Mouse (Mus musculus) activated CD4-positive, CD25-positive, alpha-beta regulatory T cell, adult 4 months (primary cell): Measurements from ENCODE around the gene Hist1h1c. TPM values are rescaled to one million over a fixed set of nuclear protein-coding genes. Genes with fewer than 3 reads are reported as not detected.
"Not testable (repeated sequence)": the region's sequence is repeated elsewhere in the genome, so short reads cannot be mapped to it uniquely, and the experiment has no call there.

ENCODE experiments used
- ATAC-seq: one replicate; pipeline ENCODE4 v1.8.0; 2017
- polyA plus RNA-seq, 2 experiments: library from polyadenylated mRNA; unstranded; fragments of 100-300 nt; shearing (Covaris generic); gene quantifications; one replicate each; pipeline ENCODE4 v1.2.1; 2017

The Hist1h1c gene
- polyA plus RNA-seq, 2 experiments from 2014 or later, result 5.3 to 15.2 TPM

- ATAC-seq, result peak; percentile 68
These were observed 23.5 kb downstream of the Hist1h1c start, which contains the start of gene Hist1h3a for GRCm38 (mm10) chr13:23761871-23762821. Hist1h3a (minus strand) TSS chr13:23762386.

DNA sequence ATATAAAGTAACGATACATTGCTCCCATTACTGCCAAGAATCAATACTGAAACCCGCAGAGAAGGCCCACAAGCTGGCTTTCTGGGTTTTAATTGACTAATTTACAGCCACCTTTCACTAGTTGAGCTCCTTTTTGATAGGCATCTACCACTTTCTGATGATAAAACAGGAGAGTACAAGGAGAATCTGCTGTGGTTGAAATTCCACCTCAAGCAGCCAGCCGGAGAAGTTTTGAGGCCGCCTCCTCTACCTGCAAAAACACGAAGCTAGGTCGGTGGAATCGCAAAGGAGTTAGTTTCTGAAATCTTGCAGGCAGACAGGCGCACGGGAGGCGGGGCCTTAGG is 24.6 kb downstream of the Hist1h1c start:
- ATAC-seq, result no peak

DNA sequence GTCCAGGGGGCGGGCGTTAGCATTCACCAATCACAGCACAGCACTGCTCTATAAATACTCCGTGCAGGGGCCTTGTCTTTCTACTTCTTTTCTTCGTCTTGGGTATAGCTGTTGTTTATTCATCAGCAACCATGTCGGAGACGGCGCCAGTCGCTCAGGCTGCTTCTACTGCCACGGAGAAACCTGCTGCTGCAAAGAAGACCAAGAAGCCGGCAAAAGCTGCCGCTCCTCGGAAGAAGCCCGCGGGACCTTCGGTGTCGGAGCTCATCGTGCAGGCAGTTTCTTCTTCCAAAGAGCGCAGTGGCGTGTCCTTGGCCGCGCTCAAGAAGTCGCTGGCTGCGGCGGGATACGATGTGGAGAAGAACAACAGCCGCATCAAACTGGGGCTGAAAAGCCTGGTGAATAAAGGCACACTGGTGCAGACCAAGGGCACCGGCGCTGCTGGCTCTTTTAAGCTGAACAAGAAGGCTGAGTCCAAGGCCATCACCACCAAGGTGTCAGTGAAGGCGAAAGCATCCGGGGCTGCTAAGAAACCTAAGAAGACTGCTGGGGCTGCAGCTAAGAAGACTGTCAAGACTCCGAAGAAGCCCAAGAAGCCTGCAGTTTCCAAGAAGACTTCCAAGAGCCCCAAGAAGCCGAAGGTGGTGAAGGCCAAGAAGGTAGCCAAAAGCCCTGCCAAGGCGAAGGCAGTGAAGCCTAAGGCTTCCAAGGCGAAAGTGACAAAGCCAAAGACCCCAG is 25.1 kb downstream of the Hist1h1c start, which contains the start of gene Hist1h1a:
Gene Hist1h1a (plus strand): TSS at position 81 of the 738 bp plus-strand sequence.
- peak; percentile 37 for ATAC-seq

GRCm38 (mm10) chr13:23764324-23765171 is 25.9 kb downstream of the Hist1h1c start:
- no peak for ATAC-seq

DNA sequence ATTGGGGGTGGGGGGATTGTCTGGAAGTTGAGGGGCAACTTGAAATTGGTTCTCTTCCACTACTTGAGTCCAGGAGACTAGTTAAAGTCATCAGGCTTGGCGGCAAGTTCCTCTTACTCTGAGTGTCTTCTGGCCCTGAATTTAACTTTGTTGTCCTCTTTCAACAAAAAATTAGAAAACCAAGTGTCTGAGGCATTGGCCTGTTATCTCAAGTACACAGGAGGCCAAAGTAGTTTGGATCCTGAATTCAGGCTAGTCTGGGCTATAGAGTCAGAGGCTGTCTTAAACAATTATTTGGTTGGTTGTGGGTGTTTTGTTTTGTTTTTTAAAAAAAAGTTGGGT is 26.5 kb downstream of the Hist1h1c start:
- ATAC-seq, result no peak

DNA sequence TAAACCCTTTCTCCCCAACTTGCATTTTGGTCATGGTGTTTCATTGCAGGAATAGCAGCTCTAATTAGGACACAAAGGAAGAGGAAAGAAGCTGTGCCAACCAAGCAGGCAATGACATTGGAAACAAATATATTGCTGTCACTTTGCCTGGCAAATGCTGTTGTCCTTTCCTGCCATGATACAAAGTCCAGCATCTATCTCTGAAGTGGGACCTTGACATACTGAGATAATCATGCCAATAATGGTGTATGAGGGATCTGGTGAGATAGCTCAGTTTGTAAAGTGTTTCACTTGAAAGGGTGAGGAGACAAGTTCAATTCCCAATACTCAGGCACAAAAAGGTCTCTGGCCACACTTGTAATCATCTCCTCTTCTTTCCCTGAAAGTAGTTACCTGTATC is 28.2 kb downstream of the Hist1h1c start:
- no peak for ATAC-seq

- ATAC-seq, result no peak
These were observed 30.3 kb downstream of the Hist1h1c start for GRCm38 (mm10) chr13:23768834-23769397.

GRCm38 (mm10) chr13:23769613-23770012 is 31.0 kb downstream of the Hist1h1c start, which contains the start of gene Trim38:
Trim38 (plus strand) TSS chr13:23769913.
- not testable (repeated sequence) for ATAC-seq

- ATAC-seq, result no peak
These were observed 34.1 kb downstream of the Hist1h1c start for GRCm38 (mm10) chr13:23772561-23773313.

GRCm38 (mm10) chr13:23778339-23778738 is 39.7 kb downstream of the Hist1h1c start:
- ATAC-seq, result no peak

- no peak for ATAC-seq
These were observed 40.4 kb downstream of the Hist1h1c start for GRCm38 (mm10) chr13:23779025-23779424.

Other genes starting within 250 kb of the Hist1h1c start
- not detected for gene Btn2a2, start 250.0 kb upstream of the Hist1h1c start, polyA plus RNA-seq
- 1 to 10 TPM; 2.7 to 3.2 TPM for gene Hist1h4h, start 207.8 kb upstream of the Hist1h1c start, polyA plus RNA-seq
- gene Hist1h2af, start 204.9 kb upstream of the Hist1h1c start, polyA plus RNA-seq, result not detected
- 1 to 10 TPM in 1 of 2 experiments, not detected in 1; 1.1 TPM for gene Hist1h3g, start 203.4 kb upstream of the Hist1h1c start, polyA plus RNA-seq
- gene Hist1h2bh, start 195.4 kb upstream of the Hist1h1c start, polyA plus RNA-seq, result under 1 TPM in 1 of 2 experiments, not detected in 1; 0.38 TPM
- gene Hist1h3f, start 194.8 kb upstream of the Hist1h1c start, polyA plus RNA-seq, result 1 to 10 TPM in 1 of 2 experiments, not detected in 1; 1.1 TPM
- gene Hist1h4f, start 187.2 kb upstream of the Hist1h1c start, polyA plus RNA-seq, result 1 to 10 TPM in 1 of 2 experiments, not detected in 1; 2.8 TPM
- gene Hist1h1d, start 185.5 kb upstream of the Hist1h1c start, polyA plus RNA-seq, result under 1 TPM; 0.31 to 0.79 TPM
- gene Hist1h3e, start 176.4 kb upstream of the Hist1h1c start, polyA plus RNA-seq, result 1 to 10 TPM in 1 of 2 experiments, under 1 TPM in 1; 0.86 to 1.6 TPM
- 10 to 100 TPM; 26.7 to 59.1 TPM for gene Hist1h2ae, start 167.6 kb upstream of the Hist1h1c start, polyA plus RNA-seq
- gene Hist1h2bg, start 167.4 kb upstream of the Hist1h1c start, polyA plus RNA-seq, result 1 to 10 TPM; 4.0 to 5.7 TPM
- gene Hist1h2bf, start 164.6 kb upstream of the Hist1h1c start, polyA plus RNA-seq, result under 1 TPM in 1 of 2 experiments, not detected in 1; 0.83 TPM
- 1 to 10 TPM in 1 of 2 experiments, not detected in 1; 2.3 TPM for gene Hist1h2ad, start 164.4 kb upstream of the Hist1h1c start, polyA plus RNA-seq
- not detected for gene Hist1h3d, start 163.0 kb upstream of the Hist1h1c start, polyA plus RNA-seq
- 10 to 100 TPM; 36.8 to 39.3 TPM for gene Hist1h4d, start 157.2 kb upstream of the Hist1h1c start, polyA plus RNA-seq
- 1 to 10 TPM; 1.5 to 1.7 TPM for gene Hist1h2be, start 117.7 kb upstream of the Hist1h1c start, polyA plus RNA-seq
- gene Hist1h1e, start 116.2 kb upstream of the Hist1h1c start, polyA plus RNA-seq, result 10 to 100 TPM; 11.9 to 13.5 TPM
- under 1 TPM in 1 of 2 experiments, not detected in 1; 0.28 TPM for gene Hist1h2ac, start 54.9 kb upstream of the Hist1h1c start, polyA plus RNA-seq
- 1 to 10 TPM in 1 of 2 experiments, under 1 TPM in 1; 0.85 to 5.4 TPM for gene Hist1h2bc, start 54.6 kb upstream of the Hist1h1c start, polyA plus RNA-seq
- gene Hist1h1t, start 43.0 kb upstream of the Hist1h1c start, polyA plus RNA-seq, result not detected
- 1 to 10 TPM in 1 of 2 experiments, under 1 TPM in 1; 0.57 to 7.4 TPM for gene Hist1h4c, start 40.4 kb upstream of the Hist1h1c start, polyA plus RNA-seq
- gene Hfe, start 28.0 kb upstream of the Hist1h1c start, polyA plus RNA-seq, result under 1 TPM in 1 of 2 experiments, not detected in 1; 0.80 TPM
- 1 to 10 TPM in 1 of 2 experiments, not detected in 1; 2.4 TPM for gene Hist1h3c, start 6.8 kb downstream of the Hist1h1c start, polyA plus RNA-seq
- gene Hist1h2bb, start 7.9 kb downstream of the Hist1h1c start, polyA plus RNA-seq, result under 1 TPM in 1 of 2 experiments, not detected in 1; 0.73 TPM
- gene Hist1h2ab, start 12.3 kb downstream of the Hist1h1c start, polyA plus RNA-seq, result 1 to 10 TPM; 9.5 to 10.0 TPM
- not detected for gene Hist1h3b, start 13.5 kb downstream of the Hist1h1c start, polyA plus RNA-seq
- 1 to 10 TPM in 1 of 2 experiments, not detected in 1; 2.8 TPM for gene Hist1h4b, start 18.2 kb downstream of the Hist1h1c start, polyA plus RNA-seq
- gene Hist1h4a, start 22.4 kb downstream of the Hist1h1c start, polyA plus RNA-seq, result 1 to 10 TPM in 1 of 2 experiments, not detected in 1; 3.1 TPM
- gene Hist1h3a, start 23.6 kb downstream of the Hist1h1c start, polyA plus RNA-seq, result 1 to 10 TPM in 1 of 2 experiments, under 1 TPM in 1; 0.73 to 1.7 TPM
- gene Hist1h1a, start 24.9 kb downstream of the Hist1h1c start, polyA plus RNA-seq, result 1 to 10 TPM; 5.1 to 7.8 TPM
- not detected for gene Trim38, start 31.1 kb downstream of the Hist1h1c start, polyA plus RNA-seq
- not detected for gene Slc17a2, start 68.2 kb downstream of the Hist1h1c start, polyA plus RNA-seq
- not detected for gene Slc17a3, start 100.6 kb downstream of the Hist1h1c start, polyA plus RNA-seq
- gene Slc17a1, start 128.9 kb downstream of the Hist1h1c start, polyA plus RNA-seq, result not detected
- not detected for gene Slc17a4, start 176.2 kb downstream of the Hist1h1c start, polyA plus RNA-seq
- gene Hist1h2ba, start 195.3 kb downstream of the Hist1h1c start, polyA plus RNA-seq, result not detected
- gene Hist1h2aa, start 195.7 kb downstream of the Hist1h1c start, polyA plus RNA-seq, result not detected